Mouse (Mus musculus) liver, embryonic 12.5 days (tissue): ENCODE results near the gene Ddi2. TPM values are rescaled to one million over a fixed set of nuclear protein-coding genes. Genes with fewer than 3 reads are reported as not detected.
A peak's percentile ranks its signal among the peaks of the same experiment; 100 is the strongest.

Source experiments
- ATAC-seq: fragments of 200-750 bp; cut with Nextera tagmentation; 2 replicates; pipeline ENCODE4 v1.8.0; 2017; ENCODE audit warnings: moderate number of reproducible peaks, mild to moderate bottlenecking, moderate library complexity
- H3K27ac ChIP-seq: fragments of 300-500 bp; sonication (generic); 2 replicates; pipeline ENCODE4 v1.5.1; 2016; ENCODE audit warnings: mild to moderate bottlenecking
- H3K27me3 ChIP-seq: fragments of 300-500 bp; sonication (generic); replicated peaks from 2 replicates; pipeline ENCODE4 v1.6.1; 2016; ENCODE audit warnings: mild to moderate bottlenecking, moderate library complexity
- H3K36me3 ChIP-seq: fragments of 300-500 bp; sonication (generic); 2 replicates; pipeline ENCODE4 v1.6.1; 2016; ENCODE audit warnings: mild to moderate bottlenecking, moderate library complexity
- H3K4me1 ChIP-seq: fragments of 300-500 bp; sonication (generic); 2 replicates; pipeline ENCODE4 v1.6.1; 2016
- H3K4me2 ChIP-seq: fragments of 300-500 bp; sonication (generic); 2 replicates; pipeline ENCODE4 v1.6.1; 2016; ENCODE audit warnings: mild to moderate bottlenecking, moderate library complexity
- H3K4me3 ChIP-seq: fragments of 300-500 bp; sonication (generic); 2 replicates; pipeline ENCODE4 v1.5.1; 2016; ENCODE audit warnings: mild to moderate bottlenecking, moderate library complexity
- H3K9ac ChIP-seq: fragments of 300-500 bp; sonication (generic); 2 replicates; pipeline ENCODE4 v1.6.1; 2016; ENCODE audit warnings: mild to moderate bottlenecking, moderate library complexity
- H3K9me3 ChIP-seq: fragments of 300-500 bp; sonication (generic); replicated peaks from 2 replicates; pipeline ENCODE4 v1.6.1; 2016; ENCODE audit warnings: mild to moderate bottlenecking, moderate library complexity
- WGBS: fragments of 180-500 bp; shearing (Covaris S2); methylation state at CpG from one replicate; pipeline ENCODE4 v1.1.7; 2016; ENCODE audit not compliant: insufficient replicate concordance; 5-methylcytosine and 5-hydroxymethylcytosine counted together
- polyA plus RNA-seq: library from polyadenylated mRNA; unstranded; fragments of >200 nt; fragmentation: Nextera tagmentation; extraction: Ambion mirVana; gene quantifications from 2 replicates; pipeline ENCODE4 v1.2.1, GENCODE M21; 2016

Gene Ddi2
- polyA plus RNA-seq, 1 experiment from 2014 or later: 28.6 TPM

- Histone ChIP-seq H3K4me2 (peak overlapping the region; percentile 48), H3K27ac (peak overlapping the region; percentile 92), H3K9ac (peak overlapping the region; percentile 69)
Observed at GRCm38 (mm10) chr4:141758874-141759542, 35.8 kb upstream of the Ddi2 start.

GRCm38 (mm10) chr4:141757124-141757523 is 33.9 kb upstream of the Ddi2 start:
- Histone ChIP-seq H3K9me3 (no peaks in the 10 kb centered on the region), H3K4me1 (peaks cover 70% of the 10 kb centered on the region), H3K27ac (peak overlapping the region; percentile 92; the same call in 1 of the 2 replicates), H3K36me3 (peaks cover 40% of the 10 kb centered on the region), H3K4me3 (no peak overlapping the region), H3K9ac (no peak overlapping the region), H3K4me2 (no peak overlapping the region), H3K27me3 (no peaks in the 10 kb centered on the region)
- no peak for ATAC-seq
- WGBS: 91% methylated on average over 3 of the region's 3 CpGs

More at GRCm38 (mm10) chr4:141758874-141759542, 35.8 kb upstream of the Ddi2 start:
- Histone ChIP-seq H3K4me3 (no peak overlapping the region), H3K27me3 (no peaks in the 10 kb centered on the region), H3K36me3 (peaks cover 59% of the 10 kb centered on the region), H3K9me3 (no peaks in the 10 kb centered on the region), H3K4me1 (peaks cover 56% of the 10 kb centered on the region)
- peak; percentile 92 for ATAC-seq
- WGBS: 36% methylated on average over 6 of the region's 6 CpGs

GRCm38 (mm10) chr4:141755375-141755930 is 32.2 kb upstream of the Ddi2 start:
- peaks cover 83% of the 10 kb centered on the region for H3K4me1 ChIP-seq
- H3K9me3 ChIP-seq: no peaks in the 10 kb centered on the region
- no peak for ATAC-seq
- H3K27ac ChIP-seq: peak overlapping the region; percentile 27
- peaks cover 23% of the 10 kb centered on the region for H3K36me3 ChIP-seq
- no peak overlapping the region for H3K9ac ChIP-seq
- no peaks in the 10 kb centered on the region for H3K27me3 ChIP-seq
- H3K4me2 ChIP-seq: no peak overlapping the region
- 84% methylated on average over 19 of the region's 19 CpGs for WGBS
- H3K4me3 ChIP-seq: no peak overlapping the region

- Histone ChIP-seq H3K4me3 (peak overlapping the region; percentile 33), H3K36me3 (0 out of 2 replicates have a peak, but pooled peaks cover 6% of the 10 kb centered on the region), H3K4me2 (peak overlapping the region; percentile 68), H3K9ac (peak overlapping the region; percentile 65), H3K9me3 (no peaks in the 10 kb centered on the region), H3K27ac (peak overlapping the region; percentile 97), H3K27me3 (peaks cover 2% of the 10 kb centered on the region; the same call in 1 of the 2 replicates), H3K4me1 (peaks cover 71% of the 10 kb centered on the region)
- ATAC-seq: peak; percentile 93
- WGBS: 5% methylated on average over 4 of the region's 4 CpGs
Observed at GRCm38 (mm10) chr4:141752076-141752421, 28.8 kb upstream of the Ddi2 start.

GRCm38 (mm10) chr4:141751419-141752075 is 28.3 kb upstream of the Ddi2 start:
- 4% methylated on average over 4 of the region's 4 CpGs for WGBS
- peak; percentile 92 for ATAC-seq
- peaks cover 75% of the 10 kb centered on the region for H3K4me1 ChIP-seq

GRCm38 (mm10) chr4:141750826-141751225 is 27.6 kb upstream of the Ddi2 start:
- Histone ChIP-seq H3K4me3 (no peak overlapping the region), H3K27ac (peak overlapping the region; percentile 97), H3K27me3 (peaks cover 9% of the 10 kb centered on the region; the same call in 1 of the 2 replicates), H3K36me3 (0 out of 2 replicates have a peak, but pooled peaks cover 6% of the 10 kb centered on the region), H3K4me2 (peak overlapping the region; percentile 68), H3K9ac (peak overlapping the region; percentile 65), H3K9me3 (no peaks in the 10 kb centered on the region), H3K4me1 (peaks cover 78% of the 10 kb centered on the region)
- ATAC-seq: no peak
- WGBS: 63% methylated on average over 3 of the region's 3 CpGs

More at GRCm38 (mm10) chr4:141751419-141752075, 28.3 kb upstream of the Ddi2 start:
- Histone ChIP-seq H3K27ac (peak overlapping the region; percentile 97), H3K36me3 (0 out of 2 replicates have a peak, but pooled peaks cover 6% of the 10 kb centered on the region), H3K27me3 (peaks cover 7% of the 10 kb centered on the region; the same call in 1 of the 2 replicates), H3K4me3 (peak overlapping the region; percentile 33), H3K9me3 (no peaks in the 10 kb centered on the region), H3K4me2 (peak overlapping the region; percentile 68), H3K9ac (peak overlapping the region; percentile 65)

- 52% methylated on average over 11 of the region's 11 CpGs for WGBS
- peak overlapping the region; percentile 66 for H3K27ac ChIP-seq
- H3K9ac ChIP-seq: peak overlapping the region; percentile 25; the same call in 1 of the 2 replicates
- peak overlapping the region; percentile 31 for H3K4me2 ChIP-seq
- H3K27me3 ChIP-seq: peaks cover 9% of the 10 kb centered on the region; the same call in 1 of the 2 replicates
- H3K36me3 ChIP-seq: 0 out of 2 replicates have a peak, but pooled peaks cover 3% of the 10 kb centered on the region
- ATAC-seq: no peak
- peaks cover 71% of the 10 kb centered on the region for H3K4me1 ChIP-seq
- H3K9me3 ChIP-seq: no peaks in the 10 kb centered on the region
- no peak overlapping the region for H3K4me3 ChIP-seq
Observed at GRCm38 (mm10) chr4:141749557-141749956, 26.3 kb upstream of the Ddi2 start.

- whole genome bisulfite sequencing: 27% methylated on average over 25 of the region's 25 CpGs
- Histone ChIP-seq H3K4me2 (peak within 1 kb of the TSS; percentile 41), H3K36me3 (no peaks in the 10 kb centered on the region), H3K27ac (peak within 1 kb of the TSS; percentile 64), H3K4me1 (peaks cover 69% of the 10 kb centered on the region), H3K27me3 (peaks cover 9% of the 10 kb centered on the region; the same call in 1 of the 2 replicates), H3K4me3 (peak within 1 kb of the TSS; percentile 34), H3K9ac (peak within 1 kb of the TSS; percentile 52), H3K9me3 (no peaks in the 10 kb centered on the region)
- ATAC-seq: no peak
Observed at GRCm38 (mm10) chr4:141746578-141747346, 23.5 kb upstream of the Ddi2 start, which contains the start of gene Agmat. TSS of gene Agmat (plus strand) at chr4:141746672.

GRCm38 (mm10) chr4:141742381-141742780 is 19.2 kb upstream of the Ddi2 start:
- no peak overlapping the region for H3K4me3 ChIP-seq
- no peaks in the 10 kb centered on the region for H3K36me3 ChIP-seq
- H3K9ac ChIP-seq: no peak overlapping the region
- H3K4me1 ChIP-seq: peaks cover 43% of the 10 kb centered on the region
- H3K27me3 ChIP-seq: peaks cover 9% of the 10 kb centered on the region; the same call in 1 of the 2 replicates
- 81% methylated on average over 4 of the region's 4 CpGs for WGBS
- H3K4me2 ChIP-seq: no peak overlapping the region
- H3K9me3 ChIP-seq: no peaks in the 10 kb centered on the region
- no peak for ATAC-seq
- H3K27ac ChIP-seq: peak overlapping the region; percentile 73

GRCm38 (mm10) chr4:141741856-141742255 is 18.6 kb upstream of the Ddi2 start:
- ATAC-seq: peak; percentile 65
- Histone ChIP-seq H3K9ac (no peak overlapping the region), H3K4me3 (no peak overlapping the region), H3K9me3 (no peaks in the 10 kb centered on the region), H3K27me3 (peaks cover 5% of the 10 kb centered on the region; the same call in 1 of the 2 replicates), H3K36me3 (no peaks in the 10 kb centered on the region), H3K27ac (peak overlapping the region; percentile 73), H3K4me2 (no peak overlapping the region), H3K4me1 (peaks cover 39% of the 10 kb centered on the region)
- 58% methylated on average over 9 of the region's 9 CpGs for WGBS

- Histone ChIP-seq H3K4me1 (peaks cover 31% of the 10 kb centered on the region), H3K9me3 (no peaks in the 10 kb centered on the region), H3K9ac (no peak overlapping the region), H3K4me3 (no peak overlapping the region), H3K36me3 (no peaks in the 10 kb centered on the region), H3K4me2 (no peak overlapping the region), H3K27ac (no peak overlapping the region), H3K27me3 (no peaks in the 10 kb centered on the region)
- no peak for ATAC-seq
- 65% methylated on average over 8 of the region's 8 CpGs for WGBS
Observed at GRCm38 (mm10) chr4:141738015-141738414, 14.8 kb upstream of the Ddi2 start.
